Comparison of ENCODE assay signal across 17 mouse cellular contexts in genomic region chr2:8729306-8729705, GRCm38 (mm10).
A peak's percentile ranks its signal among the peaks of the same experiment; 100 is the strongest.
DNase-seq lines count a peak whose midpoint lies in the region; ATAC-seq and TF ChIP-seq lines count a peak whose summit lies in the region.
"Had no signal": no experiment of that assay in that cellular context is flagged by ENCODE, and none has a peak within 500 bp of the region (broad histone marks: within the 10 kb centered on the region; RNA-seq: fewer than 3 reads in every experiment).

No protein-coding gene starts in this region.

- no peak overlapping the region for H3K9ac ChIP-seq in forebrain, postnatal 0 days
- H3K9ac ChIP-seq in forebrain, embryonic 15.5 days (replicated peaks): no peak overlapping the region
- H3K9ac ChIP-seq: embryonic facial prominence, embryonic 12.5 days; hindbrain, embryonic 15.5 days had no signal

- H3K36me3 ChIP-seq in forebrain, postnatal 0 days (ENCODE audit: insufficient read depth): no peaks in the 10 kb centered on the region
- H3K36me3 ChIP-seq in forebrain, embryonic 15.5 days: no peaks in the 10 kb centered on the region
- H3K36me3 ChIP-seq: embryonic facial prominence, embryonic 12.5 days; hindbrain, embryonic 15.5 days had no signal

- no peak overlapping the region for H3K4me2 ChIP-seq in forebrain, postnatal 0 days (ENCODE audit: low read depth)
- no peak overlapping the region for H3K4me2 ChIP-seq in forebrain, embryonic 15.5 days (replicated peaks)
- H3K4me2 ChIP-seq: embryonic facial prominence, embryonic 12.5 days; hindbrain, embryonic 15.5 days had no signal

- intact Hi-C loops in left cerebral cortex, postnatal 10 days (cut with DNase I): no loop called here

- no peaks in the 10 kb centered on the region for H3K9me3 ChIP-seq in forebrain, postnatal 0 days (ENCODE audit: low read length)
- no peaks in the 10 kb centered on the region for H3K9me3 ChIP-seq in forebrain, embryonic 15.5 days
- H3K9me3 ChIP-seq: embryonic facial prominence, embryonic 12.5 days; hindbrain, embryonic 15.5 days had no signal

- no peaks in the 10 kb centered on the region for H3K4me1 ChIP-seq in forebrain, postnatal 0 days (ENCODE audit: insufficient read depth)
- H3K4me1 ChIP-seq in forebrain, embryonic 15.5 days: no peaks in the 10 kb centered on the region
- H3K4me1 ChIP-seq: embryonic facial prominence, embryonic 12.5 days; hindbrain, embryonic 15.5 days; megakaryocyte, embryonic 14.5 days had no signal

- H3K27me3 ChIP-seq in forebrain, postnatal 0 days (ENCODE audit: insufficient read depth, low read length): no peaks in the 10 kb centered on the region
- no peaks in the 10 kb centered on the region for H3K27me3 ChIP-seq in forebrain, embryonic 15.5 days
- H3K27me3 ChIP-seq: CH12.LX; embryonic facial prominence, embryonic 12.5 days; hindbrain, embryonic 15.5 days; megakaryocyte, embryonic 14.5 days had no signal

- DNase-seq in testis, postnatal 14 days (ENCODE audit: low spot score): peak; percentile 14
- no peak for DNase-seq in testis, postnatal 10 days (ENCODE audit: low spot score)
- peak; percentile 1 to 6 for DNase-seq in kidney, postnatal 36 days
- DNase-seq in lung, postnatal 25 days (ENCODE audit: low spot score): peak; percentile 68
- peak; percentile 61 to 72 for DNase-seq in urinary bladder, postnatal 4 days (ENCODE audit: low spot score in 2 of 2)
- DNase-seq in forebrain, postnatal 0 days: no peak
- DNase-seq in left cerebral cortex, postnatal 10 days (ENCODE audit: extremely low spot score in 1 of 2, low spot score in 2 of 2): no peak
- DNase-seq: cerebellum, postnatal 36 days; heart, adult 11 months; heart, postnatal 14 days; thymus, adult 2 months had no signal

- ATAC-seq in forebrain, postnatal 0 days: no peak
- no peak for ATAC-seq in forebrain, embryonic 15.5 days (replicated peaks)

- no peak overlapping the region for H3K4me3 ChIP-seq in forebrain, postnatal 0 days (ENCODE audit: low read depth, low read length)
- H3K4me3 ChIP-seq in forebrain, embryonic 15.5 days: no peak overlapping the region
- H3K4me3 ChIP-seq: embryonic facial prominence, embryonic 12.5 days; hindbrain, embryonic 15.5 days; left cerebral cortex, adult 2 months; megakaryocyte, embryonic 14.5 days had no signal

- 65% methylated on average over 8 of the region's 8 CpGs for WGBS in forebrain, postnatal 0 days
- 75% methylated on average over 8 of the region's 8 CpGs for WGBS in forebrain, embryonic 15.5 days

- no peak overlapping the region for H3K27ac ChIP-seq in forebrain, postnatal 0 days (ENCODE audit: low read depth, low read length)
- no peak overlapping the region for H3K27ac ChIP-seq in forebrain, embryonic 15.5 days (replicated peaks)
- H3K27ac ChIP-seq: embryonic facial prominence, embryonic 12.5 days; hindbrain, embryonic 15.5 days; left cerebral cortex, adult 2 months had no signal

- no peak for TF ChIP-seq CTCF in forebrain, postnatal 0 days (IDR thresholded peaks at IDR 0.05; ENCODE audit: low read depth)

Comparison
In these comparisons a context has a peak if more than half of its experiments do, and no peak if none do; other contexts are left out.
1. DNase-seq: peak in testis, postnatal 14 days (single experiment), kidney, postnatal 36 days (2 of 2), lung, postnatal 25 days (single experiment) and urinary bladder, postnatal 4 days (2 of 2); none in testis, postnatal 10 days (single experiment), forebrain, postnatal 0 days (single experiment) and left cerebral cortex, postnatal 10 days (0 of 2).